Mouse (Mus musculus) midbrain, embryonic 11.5 days (tissue): ENCODE measurements around the gene Mon1b. TPM values are rescaled to one million over a fixed set of nuclear protein-coding genes. Genes with fewer than 3 reads are reported as not detected.

Source experiments
- ATAC-seq: fragments of 200-750 bp; cut with Nextera tagmentation; 2 replicates; pipeline ENCODE4 v1.8.0; 2017; ENCODE audit warnings: moderate TSS enrichment, moderate library complexity; ENCODE audit not compliant: low FRiP score
- DNase-seq: peaks from one replicate; pipeline ENCODE4 v3.0.0; 2015; ENCODE audit warnings: low spot score; ENCODE audit errors: missing footprints
- H3K27ac ChIP-seq: fragments of 300-500 bp; sonication (generic); 2 replicates; pipeline ENCODE4 v1.5.1; 2014; ENCODE audit warnings: low read depth, low read length
- H3K27me3 ChIP-seq: fragments of 300-500 bp; sonication (generic); 2 replicates; pipeline ENCODE4 v1.6.1; 2014; ENCODE audit warnings: mild to moderate bottlenecking, low read length, moderate library complexity, mixed read lengths; ENCODE audit not compliant: control insufficient read depth, insufficient read depth
- H3K36me3 ChIP-seq: fragments of 300-500 bp; sonication (generic); 2 replicates; pipeline ENCODE4 v1.6.1; 2014; ENCODE audit warnings: mild to moderate bottlenecking, low read length, moderate library complexity, mixed read lengths; ENCODE audit not compliant: control insufficient read depth, insufficient read depth
- H3K4me1 ChIP-seq: fragments of 300-500 bp; sonication (generic); 2 replicates; pipeline ENCODE4 v1.6.1; 2014; ENCODE audit warnings: low read length; ENCODE audit not compliant: control insufficient read depth, insufficient read depth
- H3K4me2 ChIP-seq: fragments of 300-500 bp; sonication (generic); 2 replicates; pipeline ENCODE4 v1.6.1; 2014; ENCODE audit warnings: mild to moderate bottlenecking, moderate library complexity
- H3K4me3 ChIP-seq: fragments of 300-500 bp; sonication (generic); 2 replicates; pipeline ENCODE4 v1.5.1; 2014; ENCODE audit warnings: low read depth, low read length
- H3K9ac ChIP-seq: fragments of 300-500 bp; sonication (generic); 2 replicates; pipeline ENCODE4 v1.6.1; 2014; ENCODE audit warnings: low read length
- H3K9me3 ChIP-seq: fragments of 300-500 bp; sonication (generic); 2 replicates; pipeline ENCODE4 v1.6.1; 2016; ENCODE audit warnings: low read length; ENCODE audit not compliant: control insufficient read depth
- WGBS: fragments of 180-500 bp; shearing (Covaris S2); extraction: QIAGEN DNeasy Blood & Tissue Kit; methylation state at CpG from one replicate; pipeline ENCODE4 v1.1.7; 2014; 5-methylcytosine and 5-hydroxymethylcytosine counted together
- polyA plus RNA-seq: library from polyadenylated mRNA; unstranded; fragments of >200 nt; fragmentation: Nextera tagmentation; extraction: Ambion mirVana; gene quantifications from 2 replicates; pipeline ENCODE4 v1.2.1, GENCODE M21; 2014

Mon1b gene
- polyA plus RNA-seq, 1 experiment from 2014 or later = 11.2 TPM

- H3K9ac ChIP-seq = no peak overlapping the region
- no peaks in the 10 kb centered on the region for H3K36me3 ChIP-seq
- H3K27me3 ChIP-seq = no peaks in the 10 kb centered on the region
- no peaks in the 10 kb centered on the region; the same call in 1 of the 2 replicates for H3K9me3 ChIP-seq
- DNase-seq = no peak
- H3K4me3 ChIP-seq = no peak overlapping the region
- WGBS = 87% methylated on average over 17 of the region's 17 CpGs
- H3K4me2 ChIP-seq = no peak overlapping the region
- no peaks in the 10 kb centered on the region for H3K4me1 ChIP-seq
- no peak for ATAC-seq
- no peak overlapping the region for H3K27ac ChIP-seq
Observed at GRCm38 (mm10) chr8:113687889-113688542, 52.6 kb downstream of the Mon1b start.

GRCm38 (mm10) chr8:113688543-113688915, 53.1 kb downstream of the Mon1b start:
- H3K4me2 ChIP-seq = no peak overlapping the region
- H3K9ac ChIP-seq = no peak overlapping the region
- no peaks in the 10 kb centered on the region for H3K27me3 ChIP-seq
- H3K4me3 ChIP-seq = no peak overlapping the region
- H3K9me3 ChIP-seq = no peaks in the 10 kb centered on the region; the same call in 1 of the 2 replicates
- H3K27ac ChIP-seq = no peak overlapping the region
- H3K4me1 ChIP-seq = no peaks in the 10 kb centered on the region
- no peaks in the 10 kb centered on the region for H3K36me3 ChIP-seq
- no peak for ATAC-seq
- 91% methylated on average over 8 of the region's 8 CpGs for WGBS
- no peak for DNase-seq

DNA sequence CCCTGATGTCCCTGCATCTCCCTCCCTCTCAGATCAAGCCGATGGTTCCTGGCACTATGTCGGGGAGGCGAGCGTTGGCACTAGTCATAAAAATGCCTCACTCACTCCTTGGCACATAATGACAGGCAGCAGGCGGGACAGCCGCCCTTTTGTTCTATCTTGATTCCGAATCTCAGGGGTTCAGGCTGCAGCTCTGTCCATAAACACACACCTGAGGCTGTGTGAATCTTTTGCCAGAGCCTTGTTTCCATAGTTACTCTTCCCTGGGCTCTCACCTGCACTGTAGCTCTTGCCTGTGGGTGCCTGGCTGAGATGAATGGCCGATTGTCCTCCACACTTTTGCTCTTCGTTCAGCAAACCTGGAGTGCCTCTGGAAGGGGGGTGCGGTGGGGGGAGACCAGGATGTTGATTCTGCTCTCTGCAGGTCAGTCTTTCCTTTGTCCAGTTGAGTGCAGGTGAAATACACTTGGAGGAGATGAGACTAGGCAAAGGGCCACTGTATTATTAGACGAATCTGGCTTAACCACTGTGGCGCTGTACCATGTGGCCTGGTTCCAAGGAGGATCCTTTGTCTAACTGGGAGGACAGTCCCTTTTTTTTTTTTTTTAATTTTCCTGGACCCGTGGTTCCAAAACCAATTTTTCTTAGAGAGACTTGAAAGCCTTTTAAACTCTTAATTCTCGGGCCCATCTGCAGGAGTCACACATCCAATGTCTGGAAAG, 56.4 kb downstream of the Mon1b start:
- Histone ChIP-seq H3K4me2 (no peak overlapping the region), H3K27ac (no peak overlapping the region), H3K9me3 (no peaks in the 10 kb centered on the region), H3K4me1 (no peaks in the 10 kb centered on the region), H3K4me3 (no peak overlapping the region), H3K36me3 (no peaks in the 10 kb centered on the region), H3K27me3 (no peaks in the 10 kb centered on the region), H3K9ac (no peak overlapping the region)
- WGBS = 85% methylated on average over 14 of the region's 14 CpGs
- ATAC-seq = no peak
- no peak for DNase-seq

Other genes with a start within 250 kb of the Mon1b start
- 0.22 TPM in 1 of 2 replicates, not detected in the other for gene Syce1l, start 7.6 kb downstream of the Mon1b start, polyA plus RNA-seq
- gene Adamts18, start 213.2 kb downstream of the Mon1b start, polyA plus RNA-seq = 0.50 and 0.68 TPM in 2 replicates